Mouse (Mus musculus): ENCODE results near the gene Ctrl.

DNA sequence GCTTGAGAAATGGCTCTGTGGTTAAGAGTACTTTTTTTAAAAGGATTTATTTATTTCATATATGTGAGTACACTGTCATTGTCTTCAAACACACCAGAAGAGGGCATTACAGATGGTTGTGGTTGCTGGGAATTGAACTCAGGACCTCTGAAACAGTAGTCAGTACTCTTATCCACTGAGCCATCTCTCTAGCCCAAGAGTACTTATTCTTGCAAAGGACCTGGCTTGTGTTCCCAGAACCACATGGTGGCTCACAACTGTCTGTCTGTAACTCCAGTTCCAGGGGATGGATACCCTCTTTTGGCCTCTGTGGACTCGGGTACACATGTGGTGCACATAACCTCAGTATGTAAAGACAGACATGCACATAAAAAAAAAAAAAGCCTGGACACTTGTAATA is 35.7 kb upstream of the Ctrl start:
- TF ChIP-seq POLR2A (IDR thresholded peaks at IDR 0.05; ENCODE audit: extremely low read depth, insufficient read depth, low read length) (no peak), CTCF (IDR thresholded peaks at IDR 0.05; ENCODE audit: low read depth, low read length) (no peak)
